Mouse (Mus musculus) kidney, adult 2 months (tissue): ENCODE results near the gene Rcan3.

Experiments
- CTCF ChIP-seq: fragments of 200-500 bp; conservative IDR thresholded peaks from 2 replicates; pipeline ENCODE4 v1.5.1; 2011; ENCODE audit warnings: low read depth, mild to moderate bottlenecking, control low read depth, low read length, moderate library complexity, mixed read lengths; ENCODE audit not compliant: insufficient read depth, insufficient read length
- POLR2A ChIP-seq: fragments of 200-500 bp; IDR thresholded peaks from one replicate; pipeline ENCODE4 v1.6.1; 2011; ENCODE audit warnings: low read depth, low read length, control low read depth

GRCm38 (mm10) chr4:135425625-135426024 is 8.0 kb downstream of the Rcan3 start:
- no peak for TF ChIP-seq CTCF
- TF ChIP-seq POLR2A, result no peak
